Mouse (Mus musculus) thymus, adult 2 months (tissue): ENCODE results near the gene Rtp2. TPM values are rescaled to one million over a fixed set of nuclear protein-coding genes. Genes with fewer than 3 reads are reported as not detected.

Experiments used
- DNase-seq: peaks from one replicate; pipeline ENCODE4 v3.0.0; 2021
- H3K27ac ChIP-seq: fragments of 200-500 bp; 2 replicates; pipeline ENCODE4 v1.5.1; 2012; ENCODE audit warnings: low read length, control low read depth; ENCODE audit not compliant: control insufficient read depth, insufficient read depth
- H3K27me3 ChIP-seq: fragments of 200-500 bp; 2 replicates; pipeline ENCODE4 v1.6.1; 2012; ENCODE audit warnings: mild to moderate bottlenecking, low read length, moderate library complexity, mixed read lengths; ENCODE audit not compliant: control insufficient read depth, insufficient read depth
- H3K36me3 ChIP-seq: fragments of 200-500 bp; 2 replicates; pipeline ENCODE4 v1.6.1; 2012; ENCODE audit warnings: mild to moderate bottlenecking, low read length, moderate library complexity; ENCODE audit not compliant: control insufficient read depth, insufficient read depth
- H3K4me1 ChIP-seq: fragments of 200-500 bp; replicated peaks from 2 replicates; pipeline ENCODE4 v1.6.1; 2012; ENCODE audit warnings: low read length; ENCODE audit not compliant: control insufficient read depth, insufficient read depth
- H3K4me3 ChIP-seq: fragments of 200-500 bp; 2 replicates; pipeline ENCODE4 v1.5.1; 2012; ENCODE audit warnings: mild to moderate bottlenecking, low read length, control low read depth, moderate library complexity; ENCODE audit not compliant: control insufficient read depth, insufficient read depth
- CTCF ChIP-seq: fragments of 200-500 bp; IDR thresholded peaks from 2 replicates; pipeline ENCODE4 v1.5.1; 2012; ENCODE audit warnings: mild to moderate bottlenecking, control low read depth, low read length, moderate library complexity, borderline replicate concordance; ENCODE audit not compliant: control insufficient read depth, poor library complexity, insufficient read depth; ENCODE audit errors: extremely low read depth
- POLR2A ChIP-seq: fragments of 200-500 bp; IDR thresholded peaks from 2 replicates; pipeline ENCODE4 v1.6.1; 2012; ENCODE audit warnings: mild to moderate bottlenecking, low read length, control low read depth, moderate library complexity; ENCODE audit not compliant: control insufficient read depth, poor library complexity, insufficient read depth; ENCODE audit errors: extremely low read depth
- WGBS: fragments of 180-500 bp; shearing (Covaris S2); methylation state at CpG from one replicate; pipeline ENCODE4 v1.1.7; 2018; 5-methylcytosine and 5-hydroxymethylcytosine counted together
- polyA plus RNA-seq: library from polyadenylated mRNA; depleted of rRNA; stranded (reverse); fragments of >200 nt; gene quantifications from 2 replicates; pipeline ENCODE4 v1.2.3, GENCODE M21; 2012; rRNA removed

Gene Rtp2
- polyA plus RNA-seq, 1 experiment, result not detected

GRCm38 (mm10) chr16:23890151-23890550 is 42.0 kb downstream of the Rtp2 start:
- no peak for TF ChIP-seq CTCF
- TF ChIP-seq POLR2A, result no peak
- 0 out of 2 replicates have a peak, but pooled peaks cover 1% of the 10 kb centered on the region for H3K27me3 ChIP-seq

GRCm38 (mm10) chr16:23887910-23888579 is 44.1 kb downstream of the Rtp2 start:
- TF ChIP-seq CTCF (no peak), POLR2A (no peak)
- no peaks in the 10 kb centered on the region for H3K4me1 ChIP-seq
- no peak overlapping the region for H3K27ac ChIP-seq
- 0 out of 2 replicates have a peak, but pooled peaks cover 3% of the 10 kb centered on the region for H3K27me3 ChIP-seq
- 87% methylated on average over 10 of the region's 10 CpGs for WGBS
- no peak overlapping the region for H3K4me3 ChIP-seq
- H3K36me3 ChIP-seq, result no peaks in the 10 kb centered on the region
- no peak for DNase-seq

More at GRCm38 (mm10) chr16:23890151-23890550, 42.0 kb downstream of the Rtp2 start:
- H3K27ac ChIP-seq, result no peak overlapping the region
- 11% methylated on average over 9 of the region's 9 CpGs for WGBS
- no peak for DNase-seq
- no peaks in the 10 kb centered on the region for H3K4me1 ChIP-seq
- no peaks in the 10 kb centered on the region for H3K36me3 ChIP-seq
- no peak overlapping the region for H3K4me3 ChIP-seq

- H3K4me3 ChIP-seq, result no peak overlapping the region
- H3K36me3 ChIP-seq, result no peaks in the 10 kb centered on the region
- no peak overlapping the region for H3K27ac ChIP-seq
- no peaks in the 10 kb centered on the region for H3K4me1 ChIP-seq
- TF ChIP-seq POLR2A (no peak), CTCF (no peak)
- 93% methylated on average over 12 of the region's 12 CpGs for WGBS
- H3K27me3 ChIP-seq, result 0 out of 2 replicates have a peak, but pooled peaks cover 3% of the 10 kb centered on the region
- no peak for DNase-seq
Observed at GRCm38 (mm10) chr16:23885098-23885497, 47.1 kb downstream of the Rtp2 start.

Other genes with a start within 250 kb of the Rtp2 start
- gene Sst, start 41.4 kb downstream of the Rtp2 start, polyA plus RNA-seq, result 3.0 and 3.4 TPM in 2 replicates
- gene Gm37419, start 56.1 kb upstream of the Rtp2 start, polyA plus RNA-seq, result not detected in 2 replicates
- 103 and 116 TPM in 2 replicates for gene Bcl6, start 56.5 kb upstream of the Rtp2 start, polyA plus RNA-seq